Mouse (Mus musculus) CD4-positive, CD25-positive, alpha-beta regulatory T cell, adult 4 months (primary cell): ENCODE measurements around the gene Jade2. TPM values are rescaled to one million over a fixed set of nuclear protein-coding genes. Genes with fewer than 3 reads are reported as not detected.
"Not testable (repeated sequence)": the region's sequence is repeated elsewhere in the genome, so short reads cannot be mapped to it uniquely, and the experiment has no call there.

Source experiments
- ATAC-seq: one replicate; pipeline ENCODE4 v1.8.0; 2017
- polyA plus RNA-seq, 2 experiments: library from polyadenylated mRNA; unstranded; fragments of 100-300 nt; shearing (Covaris generic); gene quantifications; one replicate each; pipeline ENCODE4 v1.2.1; 2017

The Jade2 gene
- polyA plus RNA-seq, 2 experiments from 2014 or later: 19.9 to 27.8 TPM

- peak; percentile 61 for ATAC-seq
These were observed 23.9 kb downstream of the Jade2 start for GRCm38 (mm10) chr11:51833393-51834066.

DNA sequence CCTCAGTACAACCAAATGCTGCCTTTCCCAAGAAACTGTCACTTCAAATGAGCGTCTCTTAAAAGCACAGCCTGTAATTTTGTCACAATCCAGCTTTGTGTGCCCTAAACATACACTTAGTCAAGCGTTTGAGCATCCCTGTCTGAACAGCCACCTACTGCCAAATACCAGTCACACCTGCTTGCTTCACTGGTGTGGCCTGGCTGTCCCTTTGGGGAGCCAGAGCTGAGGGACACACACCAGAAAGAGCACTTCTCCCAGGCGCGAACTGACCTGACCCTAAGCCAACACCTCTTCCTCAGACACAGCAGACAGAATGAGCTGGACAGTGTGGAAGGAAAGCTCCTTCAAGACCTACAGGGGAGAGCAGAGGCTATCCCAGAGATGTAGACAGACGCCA, 24.5 kb downstream of the Jade2 start:
- ATAC-seq: no peak

DNA sequence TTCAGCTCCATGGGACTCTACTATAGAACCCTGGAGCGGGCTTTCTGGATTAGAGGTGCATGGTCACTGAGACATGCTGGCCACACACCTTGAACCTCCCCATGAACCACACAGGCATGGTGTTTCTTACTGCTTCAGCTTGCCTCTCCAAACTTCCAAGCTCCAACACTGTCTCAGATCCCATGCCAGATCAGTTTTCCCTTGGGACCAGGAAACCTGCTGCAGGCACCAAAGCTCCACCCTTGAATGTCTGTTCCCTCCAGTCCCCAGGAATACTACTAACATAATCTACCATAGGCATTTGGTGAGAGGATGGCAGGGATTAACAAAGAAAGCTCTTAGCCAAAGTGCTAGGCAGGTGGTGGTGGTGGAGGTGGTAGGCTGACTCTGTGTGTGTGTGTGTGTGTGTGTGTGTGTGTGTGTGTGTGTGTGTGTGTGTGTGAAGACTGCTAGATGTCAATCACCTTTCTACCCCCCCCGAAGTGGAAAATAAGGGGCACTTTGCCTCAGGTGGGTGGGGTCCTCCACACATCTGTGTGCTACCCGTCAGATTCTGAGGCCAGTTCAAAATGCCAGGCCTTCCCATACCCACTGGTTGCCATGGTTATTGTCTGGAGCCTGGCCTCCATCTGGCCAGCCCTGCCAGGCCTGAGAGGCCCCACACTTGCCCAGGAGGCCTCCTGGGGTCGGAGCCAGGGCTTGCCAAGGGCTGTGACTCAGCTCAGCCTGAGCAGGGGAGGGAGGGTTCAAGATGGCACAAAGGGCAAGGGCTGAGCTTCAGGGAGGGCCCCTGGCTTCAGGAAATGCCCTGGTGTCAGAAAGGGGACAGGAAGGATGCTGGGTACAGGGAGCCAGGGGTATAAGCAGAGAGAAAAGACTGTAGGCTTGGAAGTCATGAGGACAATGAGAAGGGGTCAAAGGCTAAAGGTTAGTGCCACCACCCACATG, 25.2 kb downstream of the Jade2 start:
- ATAC-seq: peak; percentile 81

GRCm38 (mm10) chr11:51824867-51825424, 32.5 kb downstream of the Jade2 start:
- no peak for ATAC-seq

GRCm38 (mm10) chr11:51823963-51824753, 33.3 kb downstream of the Jade2 start:
- no peak for ATAC-seq

DNA sequence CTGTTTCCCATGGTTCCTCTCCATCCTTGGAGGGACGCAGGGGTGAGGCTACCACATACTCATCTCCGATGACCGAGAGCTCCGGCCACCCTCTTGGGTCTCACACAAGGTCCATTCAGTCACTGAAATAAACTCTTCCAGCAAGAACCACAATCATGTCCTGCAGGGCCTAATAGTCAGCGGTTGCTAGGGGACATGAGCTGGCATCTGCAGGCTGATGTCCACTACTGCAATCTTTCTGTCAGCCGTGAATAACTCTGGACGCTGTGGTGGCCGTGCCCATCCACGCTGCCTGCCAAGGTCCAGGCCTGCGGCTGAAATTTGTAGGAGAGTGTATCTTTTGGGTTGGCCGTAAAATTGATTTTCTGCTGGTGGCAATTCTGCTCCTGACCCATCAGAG, 34.2 kb downstream of the Jade2 start:
- ATAC-seq: no peak

DNA sequence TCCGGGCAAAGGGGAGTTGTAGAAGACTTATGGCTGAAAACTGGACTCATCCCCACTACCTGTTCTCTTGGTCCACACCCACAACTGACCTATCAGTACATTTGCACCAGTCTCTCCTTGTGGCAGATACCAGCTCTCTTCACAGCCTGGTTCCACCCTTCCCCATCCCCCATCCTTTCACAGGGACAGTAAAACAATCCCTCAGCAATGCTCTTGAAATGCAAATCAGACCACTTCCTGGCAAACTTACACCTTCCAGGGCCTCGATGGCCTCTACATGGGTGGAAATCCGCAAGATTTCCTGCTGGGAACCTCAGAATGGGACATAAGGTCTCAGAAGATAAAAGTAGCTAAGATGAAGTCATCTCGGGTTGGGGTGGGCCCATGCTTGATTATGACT, 34.7 kb downstream of the Jade2 start:
- ATAC-seq: no peak

DNA sequence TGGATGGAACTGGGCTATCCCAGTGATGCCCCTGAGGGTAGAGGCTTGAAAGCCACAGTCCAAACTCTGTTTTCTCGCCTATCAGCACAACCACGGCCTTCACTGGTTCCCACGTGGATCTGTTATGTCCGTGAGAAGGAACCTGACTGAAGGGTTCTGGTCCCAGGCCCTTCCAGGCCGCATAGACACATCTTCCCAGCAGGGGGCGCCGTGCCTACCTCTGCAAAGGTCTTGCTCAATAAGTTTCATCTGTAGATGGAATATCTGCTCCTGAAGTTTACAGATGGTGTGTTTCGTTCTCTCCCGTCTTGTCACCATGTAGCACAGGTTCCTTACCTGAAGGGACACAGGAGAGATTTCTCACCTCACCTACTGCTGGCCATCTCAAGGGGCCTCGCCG, 36.6 kb downstream of the Jade2 start:
- peak; percentile 48 for ATAC-seq

DNA sequence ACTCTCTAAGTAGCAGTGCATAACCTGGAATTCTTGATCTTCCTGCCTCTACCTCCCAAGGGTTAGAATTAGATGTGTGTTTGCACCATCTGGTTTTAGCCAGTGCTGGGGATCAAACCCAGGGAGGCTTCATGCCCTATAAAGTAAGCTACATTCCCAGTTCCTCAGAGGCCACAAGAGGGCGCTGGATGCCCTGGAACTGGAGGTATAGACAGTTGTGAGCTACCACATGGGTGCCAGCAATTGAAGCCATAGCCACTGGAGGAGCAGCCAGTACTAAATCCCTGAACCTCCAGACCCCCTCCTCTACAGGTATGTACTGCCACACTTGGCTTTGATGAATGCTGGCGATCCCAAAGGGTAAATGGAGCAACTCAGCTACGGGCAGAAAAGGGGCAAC, 37.5 kb downstream of the Jade2 start:
- peak; percentile 42 for ATAC-seq

- ATAC-seq: no peak
These were observed 38.6 kb downstream of the Jade2 start for GRCm38 (mm10) chr11:51818837-51819236.

GRCm38 (mm10) chr11:51817756-51818155, 39.7 kb downstream of the Jade2 start:
- ATAC-seq: peak; percentile 80

- no peak for ATAC-seq
These were observed 45.4 kb downstream of the Jade2 start for GRCm38 (mm10) chr11:51812022-51812546.

DNA sequence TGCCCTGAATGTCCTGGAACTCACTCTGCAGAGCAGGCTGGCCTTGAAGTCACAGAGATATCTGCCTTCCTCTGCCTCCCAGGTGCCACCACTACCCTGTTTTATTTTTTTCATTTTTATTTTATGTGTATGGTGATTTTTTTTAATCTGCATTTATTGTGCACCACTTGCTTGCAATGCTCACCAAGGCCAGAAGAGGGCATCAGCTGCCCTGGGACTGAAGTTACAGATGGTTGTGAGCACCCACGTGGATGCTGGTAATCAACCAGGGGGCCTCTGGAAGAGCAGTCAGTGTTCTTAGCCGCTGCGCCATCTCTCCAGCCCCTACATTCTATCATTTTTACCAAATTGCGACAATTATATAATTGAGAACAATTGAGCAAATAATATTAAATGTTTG, 46.2 kb downstream of the Jade2 start:
- ATAC-seq: no peak

GRCm38 (mm10) chr11:51809632-51810224, 47.7 kb downstream of the Jade2 start:
- peak; percentile 24 for ATAC-seq

DNA sequence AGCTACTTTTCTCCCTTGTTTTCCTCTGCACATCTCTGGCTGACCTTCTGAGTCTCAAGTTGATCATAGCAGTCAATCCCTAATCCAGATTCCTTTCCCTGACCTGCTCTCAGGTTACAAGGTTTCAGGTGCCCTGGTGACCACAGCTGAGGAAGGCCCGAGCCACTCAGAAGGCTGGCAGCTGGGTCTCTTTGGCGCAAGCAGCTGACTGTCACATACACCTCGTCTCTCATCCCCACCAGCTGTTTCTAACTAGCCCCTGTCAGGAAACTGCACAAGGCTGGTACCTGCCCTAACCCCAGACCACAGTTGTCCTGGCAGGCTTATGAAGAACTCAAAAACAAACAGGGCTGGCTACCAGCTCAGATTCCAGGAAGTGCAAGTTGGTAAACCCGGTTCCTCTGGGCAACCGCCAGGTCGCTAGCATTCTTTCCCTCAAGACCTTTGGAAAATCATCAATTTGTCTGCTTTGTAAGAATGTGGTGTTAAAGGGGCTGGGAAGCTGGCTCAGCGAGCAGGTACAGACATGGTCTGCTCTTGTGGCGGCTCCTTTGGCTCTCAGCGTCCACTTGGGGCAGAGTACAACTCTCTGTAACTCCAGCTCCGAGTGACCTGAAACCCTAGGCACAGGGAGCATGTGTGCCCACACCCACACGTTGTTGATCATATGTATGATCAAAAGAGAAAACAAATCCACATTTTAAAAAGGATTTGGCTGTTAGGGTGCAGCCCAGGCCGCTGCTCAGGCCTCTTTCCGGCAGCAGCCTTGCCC, 50.2 kb downstream of the Jade2 start:
- ATAC-seq: no peak

DNA sequence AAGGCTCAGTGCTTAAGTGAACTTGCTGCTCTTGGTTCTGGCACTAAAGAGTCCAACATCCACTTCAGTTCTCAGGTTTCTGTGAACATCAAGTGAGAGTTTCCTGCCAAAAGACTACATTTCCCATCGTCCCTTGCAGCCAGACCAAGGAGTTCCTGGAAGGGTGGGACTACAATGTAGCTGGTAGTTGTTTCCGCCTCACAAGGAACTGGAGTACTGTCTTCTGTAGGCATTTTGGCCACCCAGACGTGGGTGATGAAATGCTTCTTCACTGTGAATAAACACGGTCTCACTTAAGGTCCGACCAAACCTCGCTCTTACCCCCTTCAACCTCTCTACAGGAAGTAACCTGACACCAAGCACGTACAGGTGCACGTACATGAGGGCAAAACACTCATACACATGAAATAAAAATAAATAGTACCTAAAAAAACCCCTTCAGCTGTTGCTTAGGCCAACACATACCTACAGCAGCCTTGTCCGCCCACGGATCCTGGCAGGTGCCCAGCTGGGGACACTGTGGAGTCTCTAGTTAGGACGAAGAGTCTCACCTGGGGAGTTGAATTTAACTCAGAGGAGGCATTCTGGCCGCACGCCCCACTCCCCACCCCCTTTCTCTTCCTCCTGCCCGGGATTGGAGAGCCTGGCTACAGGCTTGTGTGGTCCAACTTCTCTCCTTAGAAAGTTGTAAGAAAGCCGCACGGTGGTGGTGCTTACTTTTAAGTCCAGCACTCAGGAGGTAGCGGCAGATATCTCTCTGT, 52.1 kb downstream of the Jade2 start:
- peak; percentile 90 for ATAC-seq

GRCm38 (mm10) chr11:51800634-51801325, 56.7 kb downstream of the Jade2 start:
- ATAC-seq: peak; percentile 75

GRCm38 (mm10) chr11:51796272-51796671, 61.2 kb downstream of the Jade2 start:
- no peak for ATAC-seq

- ATAC-seq: no peak
These were observed 66.8 kb downstream of the Jade2 start for GRCm38 (mm10) chr11:51790662-51791061.

GRCm38 (mm10) chr11:51789735-51790134, 67.7 kb downstream of the Jade2 start:
- ATAC-seq: not testable (repeated sequence)
